Mouse (Mus musculus) midbrain, postnatal 0 days (tissue): ENCODE data around the gene Osm. TPM values are rescaled to one million over a fixed set of nuclear protein-coding genes. Genes with fewer than 3 reads are reported as not detected.
A peak's percentile ranks its signal among the peaks of the same experiment; 100 is the strongest.

Source experiments
- ATAC-seq: fragments of 200-750 bp; cut with Nextera tagmentation; 2 replicates; pipeline ENCODE4 v1.8.0; 2017; ENCODE audit warnings: moderate number of reproducible peaks, mild to moderate bottlenecking, moderate TSS enrichment, moderate library complexity; ENCODE audit not compliant: low FRiP score
- DNase-seq: peaks from one replicate; pipeline ENCODE4 v3.0.0-alpha.2; 2015; ENCODE audit warnings: low spot score
- H3K27ac ChIP-seq: fragments of 300-500 bp; sonication (generic); 2 replicates; pipeline ENCODE4 v1.5.1; 2014; ENCODE audit warnings: low read depth, mild to moderate bottlenecking, low read length, mixed read lengths
- H3K27me3 ChIP-seq: fragments of 300-500 bp; sonication (generic); 2 replicates; pipeline ENCODE4 v1.6.1; 2014; ENCODE audit warnings: low read length, control low read depth, mixed read lengths; ENCODE audit not compliant: insufficient read depth
- H3K36me3 ChIP-seq: fragments of 300-500 bp; sonication (generic); 2 replicates; pipeline ENCODE4 v1.6.1; 2014; ENCODE audit warnings: low read length, control low read depth, mixed read lengths; ENCODE audit not compliant: insufficient read depth
- H3K4me1 ChIP-seq: fragments of 300-500 bp; sonication (generic); 2 replicates; pipeline ENCODE4 v1.6.1; 2014; ENCODE audit warnings: mild to moderate bottlenecking, control low read depth, antibody characterized with exemption, low read length, mixed read lengths; ENCODE audit not compliant: insufficient read depth
- H3K4me2 ChIP-seq: fragments of 300-500 bp; sonication (generic); 2 replicates; pipeline ENCODE4 v1.6.1; 2014; ENCODE audit warnings: low read depth, mild to moderate bottlenecking, low read length, mixed read lengths; ENCODE audit not compliant: poor library complexity, severe bottlenecking
- H3K4me3 ChIP-seq: fragments of 300-500 bp; sonication (generic); 2 replicates; pipeline ENCODE4 v1.5.1; 2014; ENCODE audit warnings: low read depth, mild to moderate bottlenecking, low read length, moderate library complexity
- H3K9ac ChIP-seq: fragments of 300-500 bp; sonication (generic); replicated peaks from 2 replicates; pipeline ENCODE4 v1.6.1; 2014; ENCODE audit warnings: mild to moderate bottlenecking, low read length, moderate library complexity, mixed read lengths; ENCODE audit not compliant: poor library complexity, severe bottlenecking
- H3K9me3 ChIP-seq: fragments of 300-500 bp; sonication (generic); 2 replicates; pipeline ENCODE4 v1.6.1; 2016; ENCODE audit warnings: low read length, control low read depth
- CTCF ChIP-seq: IDR thresholded peaks from 2 replicates; pipeline ENCODE4 v1.5.1; 2016; ENCODE audit warnings: antibody characterized with exemption, mild to moderate bottlenecking
- WGBS: fragments of 180-500 bp; shearing (Covaris S2); extraction: QIAGEN DNeasy Blood & Tissue Kit; methylation state at CpG from one replicate; pipeline ENCODE4 v1.1.7; 2014; 5-methylcytosine and 5-hydroxymethylcytosine counted together
- polyA plus RNA-seq: library from polyadenylated mRNA; unstranded; fragments of >200 nt; fragmentation: Nextera tagmentation; extraction: Ambion mirVana; gene quantifications from 2 replicates; pipeline ENCODE4 v1.2.1, GENCODE M21; 2015
- total RNA-seq: library from RNA; depleted of rRNA; stranded (reverse); fragments of >200 nt; gene quantifications from 2 replicates; pipeline ENCODE4 v1.2.3, GENCODE M21; 2014; rRNA removed

The Osm gene
- total RNA-seq (0.16 TPM in 1 of 2 replicates, not detected in the other), polyA plus RNA-seq (0.10 and 0.14 TPM in 2 replicates)

DNA sequence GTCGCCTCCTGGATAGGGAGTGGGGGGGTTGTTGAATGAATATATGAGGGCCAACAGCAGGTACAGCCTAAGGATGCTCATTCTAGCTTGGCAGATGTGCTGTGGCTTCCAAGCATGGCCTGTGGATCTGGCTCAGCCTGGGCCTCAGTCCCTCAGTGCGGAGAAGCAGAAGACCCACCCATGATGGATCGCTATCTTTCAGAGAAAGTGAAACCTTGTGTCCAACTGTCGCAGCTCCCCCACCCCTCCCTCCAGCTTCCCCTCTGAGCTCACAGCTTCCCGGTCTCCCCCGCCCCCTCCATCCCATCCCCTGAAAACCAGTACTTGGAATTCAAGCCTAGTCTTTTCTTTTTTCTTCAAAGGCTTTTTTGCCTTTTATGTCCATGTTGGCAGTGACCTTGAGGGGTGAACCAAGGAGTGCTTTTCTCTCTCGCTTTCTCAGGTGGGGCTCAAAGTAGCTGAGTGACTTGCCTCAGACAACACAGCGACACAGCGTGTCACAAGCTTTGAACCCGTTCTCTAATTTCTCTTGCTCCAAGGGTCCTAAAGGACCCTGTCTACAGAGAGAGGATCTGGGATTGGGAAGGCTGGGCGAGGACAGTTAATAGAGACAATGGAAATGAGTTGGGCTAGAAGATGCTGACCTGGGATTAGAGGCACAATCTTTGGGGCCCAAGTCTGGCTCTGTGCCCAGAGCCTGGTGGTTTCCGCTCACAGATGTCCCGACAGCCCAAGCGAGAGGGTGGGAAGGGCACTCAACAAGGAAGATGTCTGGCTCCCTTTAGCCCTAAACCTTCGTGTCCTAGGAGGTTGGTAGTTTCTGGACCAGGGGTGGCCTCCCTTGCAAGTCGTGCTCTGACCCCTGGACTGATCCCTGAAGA, at the start of gene Osm:
Gene Osm (plus strand): TSS at position 756 of the 881 bp plus-strand sequence.
- no peak for DNase-seq
- Histone ChIP-seq H3K9ac (no peak within 1 kb of the TSS), H3K9me3 (no peaks in the 10 kb centered on the region), H3K4me2 (no peak within 1 kb of the TSS), H3K4me3 (no peak within 1 kb of the TSS), H3K4me1 (no peaks in the 10 kb centered on the region), H3K36me3 (no peaks in the 10 kb centered on the region), H3K27me3 (no peaks in the 10 kb centered on the region), H3K27ac (no peak within 1 kb of the TSS)
- TF ChIP-seq CTCF, result no peak
- 57% methylated on average over 16 of the region's 16 CpGs for WGBS
- no peak for ATAC-seq

DNA sequence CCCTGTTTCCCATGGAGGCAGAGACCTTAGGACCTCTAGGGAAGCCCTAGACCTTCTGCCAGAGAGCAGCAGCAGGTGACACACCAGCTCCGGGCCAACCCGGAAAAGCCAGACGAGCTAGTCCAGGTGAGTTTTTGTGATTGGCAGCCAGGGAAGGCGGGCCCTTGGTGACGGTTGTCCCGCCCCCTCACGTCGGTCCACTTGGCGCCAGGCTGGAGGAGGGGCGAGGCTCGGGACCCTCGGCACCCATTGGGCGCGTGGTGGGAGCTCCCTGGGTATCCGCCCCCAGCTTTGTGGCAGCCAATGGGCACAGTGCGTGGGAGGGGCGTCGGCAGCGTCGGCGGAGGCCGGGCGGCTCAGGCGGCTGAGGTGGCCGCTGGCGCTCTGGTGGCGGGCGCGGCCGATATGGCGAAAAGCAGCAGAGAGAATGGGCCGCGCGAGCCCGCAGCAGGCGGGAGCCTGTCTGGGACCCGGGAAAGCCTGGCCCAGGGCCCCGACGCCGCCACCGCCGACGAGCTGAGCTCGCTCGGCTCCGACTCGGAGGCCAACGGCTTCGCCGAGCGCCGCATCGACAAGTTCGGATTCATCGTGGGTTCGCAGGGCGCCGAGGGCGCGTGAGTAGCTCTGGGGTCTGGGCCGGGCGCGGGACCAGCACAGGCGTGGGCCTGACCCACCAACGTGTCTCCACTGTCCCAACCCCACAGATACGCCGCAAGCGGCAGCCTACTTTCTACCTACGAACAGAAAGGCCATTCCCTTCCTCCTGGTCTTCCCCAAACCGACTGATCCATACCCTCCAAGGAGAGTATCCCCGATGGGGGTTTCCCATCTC, 49.5 kb upstream of the Osm start, which contains the start of gene Tbc1d10a:
Gene Tbc1d10a (plus strand): TSS at position 304 of the 832 bp plus-strand sequence.
- under 1% methylated on average over 71 of the region's 71 CpGs for WGBS
- peaks cover 8% of the 10 kb centered on the region for H3K4me1 ChIP-seq
- peaks cover 4% of the 10 kb centered on the region for H3K36me3 ChIP-seq
- peak; percentile 99 for ATAC-seq
- H3K4me3 ChIP-seq, result peak within 1 kb of the TSS; percentile 93
- no peak for TF ChIP-seq CTCF
- DNase-seq, result peak; percentile 99
- peak within 1 kb of the TSS; percentile 66 for H3K4me2 ChIP-seq
- peak within 1 kb of the TSS; percentile 84 for H3K9ac ChIP-seq
- H3K27ac ChIP-seq, result peak within 1 kb of the TSS; percentile 76
- no peaks in the 10 kb centered on the region for H3K27me3 ChIP-seq
- no peaks in the 10 kb centered on the region for H3K9me3 ChIP-seq

DNA sequence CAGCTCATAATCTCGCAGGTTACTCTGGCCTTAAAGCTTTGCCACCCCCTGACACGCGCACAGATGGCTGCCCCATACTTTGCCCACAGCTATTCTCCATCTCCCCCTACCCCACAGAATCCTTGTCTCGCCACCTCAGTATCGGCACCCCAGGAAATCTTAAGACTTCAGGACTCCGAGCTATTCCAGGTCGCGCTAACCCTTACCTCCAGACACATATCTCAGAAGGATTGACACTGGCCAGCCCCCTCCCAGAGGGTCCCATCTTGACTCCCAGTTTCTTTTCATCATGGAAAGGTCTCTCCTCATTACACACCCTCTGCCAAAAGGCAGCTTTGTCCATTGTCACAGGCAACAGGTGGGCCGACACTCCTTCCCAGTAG, 48.9 kb upstream of the Osm start:
- no peak overlapping the region for H3K27ac ChIP-seq
- H3K4me1 ChIP-seq, result peaks cover 8% of the 10 kb centered on the region
- H3K4me2 ChIP-seq, result peak overlapping the region; percentile 66
- no peaks in the 10 kb centered on the region for H3K36me3 ChIP-seq
- H3K27me3 ChIP-seq, result no peaks in the 10 kb centered on the region
- WGBS, result 13% methylated on average over 9 of the region's 9 CpGs
- peak overlapping the region; percentile 84 for H3K9ac ChIP-seq
- ATAC-seq, result no peak
- no peak for DNase-seq
- H3K9me3 ChIP-seq, result no peaks in the 10 kb centered on the region
- TF ChIP-seq CTCF, result no peak
- peak overlapping the region; percentile 93 for H3K4me3 ChIP-seq

DNA sequence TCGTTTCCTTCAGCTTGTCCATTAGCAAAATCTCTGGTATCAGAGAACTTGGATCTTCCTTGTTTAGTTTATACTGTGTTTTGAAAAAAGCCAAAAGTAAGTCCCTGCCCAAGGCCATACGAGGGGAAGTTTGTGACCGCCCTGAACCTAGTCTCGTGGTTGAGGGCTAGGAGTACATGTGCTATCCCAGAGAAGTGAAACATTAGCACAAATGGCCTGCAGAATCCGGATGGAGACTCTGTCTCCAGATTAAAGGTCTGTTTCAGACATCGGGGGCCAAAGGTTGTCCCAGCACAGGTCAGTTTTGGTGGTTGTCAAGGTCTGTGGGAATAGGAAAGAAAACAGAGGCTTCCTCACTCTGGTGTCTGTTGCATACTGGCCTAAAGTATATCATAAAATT, 47.0 kb upstream of the Osm start:
- no peak for TF ChIP-seq CTCF
- 89% methylated on average over 6 of the region's 6 CpGs for WGBS
- H3K27me3 ChIP-seq, result no peaks in the 10 kb centered on the region
- no peak for ATAC-seq
- DNase-seq, result no peak
- no peak overlapping the region for H3K9ac ChIP-seq
- H3K4me1 ChIP-seq, result peaks cover 14% of the 10 kb centered on the region
- no peak overlapping the region for H3K4me3 ChIP-seq
- H3K9me3 ChIP-seq, result no peaks in the 10 kb centered on the region
- H3K4me2 ChIP-seq, result no peak overlapping the region
- no peaks in the 10 kb centered on the region for H3K36me3 ChIP-seq
- no peak overlapping the region for H3K27ac ChIP-seq

DNA sequence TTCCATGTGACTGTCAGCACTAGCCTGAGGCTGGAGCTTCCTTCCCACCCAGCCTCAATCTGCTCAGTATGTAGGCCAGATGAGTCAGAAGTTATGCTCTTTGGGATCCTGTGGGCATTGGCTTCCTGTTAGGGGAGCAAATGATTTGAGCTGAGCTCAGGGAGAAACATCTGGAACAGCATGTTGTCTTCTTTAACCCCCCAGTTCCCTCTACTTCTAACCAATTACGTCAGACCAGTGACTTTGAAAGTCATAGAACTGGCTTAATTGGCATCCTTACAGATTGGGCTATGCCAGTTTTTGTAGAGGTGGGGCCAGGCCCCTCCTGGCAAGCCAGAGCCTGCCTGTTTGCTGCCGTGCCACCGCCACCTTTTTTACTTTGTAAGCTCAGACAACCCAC, 45.5 kb upstream of the Osm start:
- DNase-seq, result no peak
- no peak for ATAC-seq
- Histone ChIP-seq H3K4me2 (no peak overlapping the region), H3K9me3 (no peaks in the 10 kb centered on the region), H3K9ac (no peak overlapping the region), H3K36me3 (no peaks in the 10 kb centered on the region), H3K27ac (no peak overlapping the region), H3K4me3 (no peak overlapping the region), H3K4me1 (peaks cover 14% of the 10 kb centered on the region), H3K27me3 (no peaks in the 10 kb centered on the region)
- 74% methylated on average over 3 of the region's 3 CpGs for WGBS
- TF ChIP-seq CTCF, result no peak
